Comparison of ENCODE assay signal across 9 mouse cellular contexts in the genomic region with DNA sequence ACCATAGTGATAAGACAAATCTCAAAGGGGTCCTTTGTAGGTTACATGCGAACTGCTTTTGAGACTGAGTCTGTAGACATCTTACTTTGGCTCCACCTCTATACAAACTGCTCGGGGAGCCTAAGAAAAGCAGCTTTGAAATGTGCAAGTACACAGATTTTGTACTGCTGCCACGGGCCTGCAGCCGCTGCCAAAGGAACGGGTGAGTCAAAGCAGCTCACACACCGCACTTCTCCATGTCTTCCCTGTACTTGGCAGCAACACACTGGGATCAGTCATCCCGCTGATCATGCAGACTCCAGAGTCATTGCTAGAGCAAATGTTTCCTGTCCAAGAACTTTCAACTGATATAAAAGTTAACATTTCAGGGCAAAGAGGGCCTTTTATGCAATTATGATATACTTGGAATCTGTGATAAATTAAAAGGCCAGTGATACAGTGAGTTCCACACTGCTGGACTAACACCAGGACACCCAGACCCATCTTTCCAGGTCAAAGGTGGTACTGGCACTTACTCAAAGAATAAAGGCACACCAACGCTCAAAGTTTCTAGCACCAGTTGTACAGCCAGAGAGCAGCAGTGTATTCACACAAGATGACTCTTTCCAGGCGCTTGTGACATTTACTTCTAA.
A peak's percentile ranks its signal among the peaks of the same experiment; 100 is the strongest.
DNase-seq lines count a peak whose midpoint lies in the region; ATAC-seq and TF ChIP-seq lines count a peak whose summit lies in the region.
"Had no signal": no experiment of that assay in that cellular context is flagged by ENCODE, and none has a peak within 500 bp of the region (broad histone marks: within the 10 kb centered on the region; RNA-seq: fewer than 3 reads in every experiment).

No protein-coding gene starts in this region.

- TF ChIP-seq CTCF in liver, adult 2 months (IDR thresholded peaks at IDR 0.05; ENCODE audit: low read depth, low read length): no peak

- WGBS in liver, adult 2 months: 14% methylated on average over 9 of the region's 9 CpGs
- 75% methylated on average over 9 of the region's 9 CpGs for WGBS in liver, embryonic 11.5 days
- 29% methylated on average over 9 of the region's 9 CpGs for WGBS in heart, embryonic 16.5 days
- WGBS in midbrain, embryonic 16.5 days: 65% methylated on average over 9 of the region's 9 CpGs

- H3K4me3 ChIP-seq in liver, adult 2 months (ENCODE audit: insufficient read depth, low read depth, low read length): no peak overlapping the region
- H3K4me3 ChIP-seq in liver, embryonic 11.5 days (ENCODE audit: low read depth, low read length): no peak overlapping the region
- H3K4me3 ChIP-seq in heart, embryonic 16.5 days (ENCODE audit: low read length): peak overlapping the region; percentile 18; the same call in 1 of the 2 replicates
- no peak overlapping the region for H3K4me3 ChIP-seq in midbrain, embryonic 16.5 days (ENCODE audit: low read depth, low read length)
- H3K4me3 ChIP-seq: limb, embryonic 12.5 days had no signal

- H3K36me3 ChIP-seq in liver, adult 2 months (ENCODE audit: control insufficient read depth, insufficient read depth, low read length): no peaks in the 10 kb centered on the region
- no peaks in the 10 kb centered on the region for H3K36me3 ChIP-seq in liver, embryonic 11.5 days (ENCODE audit: control insufficient read depth, insufficient read depth, low read length)
- no peaks in the 10 kb centered on the region for H3K36me3 ChIP-seq in heart, embryonic 16.5 days (ENCODE audit: control insufficient read depth, insufficient read depth)
- no peaks in the 10 kb centered on the region for H3K36me3 ChIP-seq in midbrain, embryonic 16.5 days (ENCODE audit: control insufficient read depth, insufficient read depth, low read length)
- H3K36me3 ChIP-seq: limb, embryonic 12.5 days had no signal

- peaks cover 12% of the 10 kb centered on the region; the same call in 1 of the 2 replicates for H3K4me1 ChIP-seq in liver, adult 2 months (ENCODE audit: control insufficient read depth, insufficient read depth, low read length)
- no peaks in the 10 kb centered on the region for H3K4me1 ChIP-seq in liver, embryonic 11.5 days (replicated peaks; ENCODE audit: control insufficient read depth, insufficient read depth, low read length)
- H3K4me1 ChIP-seq in heart, embryonic 16.5 days (ENCODE audit: control insufficient read depth, insufficient read depth, low read length): peaks cover 20% of the 10 kb centered on the region
- no peaks in the 10 kb centered on the region for H3K4me1 ChIP-seq in midbrain, embryonic 16.5 days (ENCODE audit: control insufficient read depth, insufficient read depth, low read length)
- H3K4me1 ChIP-seq: limb, embryonic 12.5 days had no signal

- H3K9ac ChIP-seq in liver, adult 2 months (ENCODE audit: low read depth, low read length): no peak overlapping the region
- no peak overlapping the region for H3K9ac ChIP-seq in liver, embryonic 11.5 days (ENCODE audit: low read depth, low read length)
- H3K9ac ChIP-seq in heart, embryonic 16.5 days (ENCODE audit: low read length): no peak overlapping the region
- no peak overlapping the region for H3K9ac ChIP-seq in midbrain, embryonic 16.5 days (ENCODE audit: low read depth, low read length)
- H3K9ac ChIP-seq: limb, embryonic 12.5 days had no signal

- TF ChIP-seq POLR2A in liver, adult 2 months (IDR thresholded peaks at IDR 0.05; ENCODE audit: extremely low read depth, insufficient read depth, low read length): no peak

- no peaks in the 10 kb centered on the region for H3K9me3 ChIP-seq in liver, embryonic 11.5 days (ENCODE audit: control insufficient read depth, low read length)
- H3K9me3 ChIP-seq in heart, embryonic 16.5 days (replicated peaks; ENCODE audit: control insufficient read depth, low read length): no peaks in the 10 kb centered on the region
- no peaks in the 10 kb centered on the region for H3K9me3 ChIP-seq in midbrain, embryonic 16.5 days (replicated peaks; ENCODE audit: control insufficient read depth, low read length, poor library complexity, severe bottlenecking)
- H3K9me3 ChIP-seq: limb, embryonic 12.5 days had no signal

- H3K79me2 ChIP-seq in liver, adult 2 months (ENCODE audit: control insufficient read depth, insufficient read depth, low read length): no peaks in the 10 kb centered on the region

- H3K27ac ChIP-seq in liver, adult 2 months (replicated peaks; ENCODE audit: insufficient read depth, low read depth, low read length): 0 out of 2 replicates have a peak overlapping the region, but pooled peaks have one; percentile 3
- no peak overlapping the region for H3K27ac ChIP-seq in liver, embryonic 11.5 days (ENCODE audit: low read depth, low read length)
- peak overlapping the region; percentile 79 for H3K27ac ChIP-seq in heart, embryonic 16.5 days (ENCODE audit: low read length)
- no peak overlapping the region for H3K27ac ChIP-seq in midbrain, embryonic 16.5 days (ENCODE audit: low read length)
- H3K27ac ChIP-seq: limb, embryonic 12.5 days had no signal

- H3K4me2 ChIP-seq in liver, embryonic 11.5 days: no peak overlapping the region
- peak overlapping the region; percentile 56 for H3K4me2 ChIP-seq in heart, embryonic 16.5 days (ENCODE audit: low read depth, low read length)
- no peak overlapping the region for H3K4me2 ChIP-seq in midbrain, embryonic 16.5 days (ENCODE audit: low read length)
- H3K4me2 ChIP-seq: limb, embryonic 12.5 days had no signal

- ATAC-seq in liver, embryonic 11.5 days (replicated peaks; ENCODE audit: low FRiP score): no peak
- ATAC-seq in heart, embryonic 16.5 days (replicated peaks; ENCODE audit: extremely low read depth, insufficient read depth, low FRiP score): peak; percentile 86
- peak; percentile 90 for ATAC-seq in midbrain, embryonic 16.5 days

- no peaks in the 10 kb centered on the region for H3K27me3 ChIP-seq in liver, adult 2 months (ENCODE audit: control insufficient read depth, insufficient read depth, low read length)
- no peaks in the 10 kb centered on the region for H3K27me3 ChIP-seq in liver, embryonic 11.5 days (replicated peaks; ENCODE audit: control insufficient read depth, insufficient read depth, low read length)
- H3K27me3 ChIP-seq in heart, embryonic 16.5 days (ENCODE audit: control insufficient read depth, insufficient read depth, low read length): no peaks in the 10 kb centered on the region
- no peaks in the 10 kb centered on the region for H3K27me3 ChIP-seq in midbrain, embryonic 16.5 days (ENCODE audit: control insufficient read depth, insufficient read depth, low read depth, low read length)
- H3K27me3 ChIP-seq: limb, embryonic 12.5 days had no signal

- peak; percentile 83 for DNase-seq in liver, adult 2 months (ENCODE audit: extremely low read depth, low read depth, low spot score)
- no peak for DNase-seq in liver, embryonic 11.5 days (ENCODE audit: low spot score)
- DNase-seq in fat pad, adult 2 months (ENCODE audit: extremely low read depth, low read depth, low spot score): peak; percentile 43
- DNase-seq in layer of hippocampus, adult 9-11 months: peak; percentile 85
- peak; percentile 65 for DNase-seq in urinary bladder, postnatal 25 days (ENCODE audit: low spot score)
- DNase-seq in embryo, embryonic 9.5 days (ENCODE audit: extremely low spot score): no peak

Comparison
In these comparisons a context has a peak if more than half of its experiments do, and no peak if none do; other contexts are left out.
1. DNase-seq: peak in liver, adult 2 months (single experiment), fat pad, adult 2 months (single experiment), layer of hippocampus, adult 9-11 months (single experiment) and urinary bladder, postnatal 25 days (single experiment); none in liver, embryonic 11.5 days (single experiment) and embryo, embryonic 9.5 days (single experiment).
2. H3K27ac ChIP-seq: peak in liver, adult 2 months (single experiment) and heart, embryonic 16.5 days (single experiment); none in liver, embryonic 11.5 days (single experiment) and midbrain, embryonic 16.5 days (single experiment).